In genomic region chr17:72796506-72796905, GRCm38 (mm10) we compare ENCODE assay signal across 11 mouse cellular contexts. TPM values are rescaled to one million over a fixed set of nuclear protein-coding genes. Genes with fewer than 3 reads are reported as not detected.
DNase-seq lines count a peak whose midpoint lies in the region; ATAC-seq lines count a peak whose summit lies in the region.
"Had no signal": no experiment of that assay in that cellular context is flagged by ENCODE, and none has a peak within 500 bp of the region (broad histone marks: within the 10 kb centered on the region; RNA-seq: fewer than 3 reads in every experiment).

No protein-coding gene starts in this region.

- no peak overlapping the region for H3K9ac ChIP-seq in limb, embryonic 11.5 days (ENCODE audit: low read length)
- H3K9ac ChIP-seq in heart, embryonic 12.5 days = no peak overlapping the region
- H3K9ac ChIP-seq: intestine, embryonic 15.5 days had no signal

- WGBS in limb, embryonic 11.5 days = 87% methylated on average over 3 of the region's 3 CpGs
- 93% methylated on average over 3 of the region's 3 CpGs for WGBS in limb, embryonic 10.5 days
- 80% methylated on average over 3 of the region's 3 CpGs for WGBS in heart, embryonic 12.5 days

- no peaks in the 10 kb centered on the region for H3K9me3 ChIP-seq in limb, embryonic 11.5 days (ENCODE audit: control insufficient read depth, low read length)
- no peaks in the 10 kb centered on the region for H3K9me3 ChIP-seq in limb, embryonic 10.5 days (replicated peaks)
- no peaks in the 10 kb centered on the region for H3K9me3 ChIP-seq in heart, embryonic 12.5 days (replicated peaks)
- H3K9me3 ChIP-seq: intestine, embryonic 15.5 days had no signal

- H3K27ac ChIP-seq in limb, embryonic 11.5 days (replicated peaks; ENCODE audit: low read depth, low read length) = no peak overlapping the region
- H3K27ac ChIP-seq in limb, embryonic 10.5 days = no peak overlapping the region
- H3K27ac ChIP-seq in heart, embryonic 12.5 days (ENCODE audit: poor library complexity, severe bottlenecking) = no peak overlapping the region
- H3K27ac ChIP-seq: intestine, embryonic 15.5 days had no signal

- H3K4me3 ChIP-seq in limb, embryonic 11.5 days (ENCODE audit: low read depth, low read length) = no peak overlapping the region
- no peak overlapping the region for H3K4me3 ChIP-seq in limb, embryonic 10.5 days
- no peak overlapping the region for H3K4me3 ChIP-seq in heart, embryonic 12.5 days
- H3K4me3 ChIP-seq: intestine, embryonic 15.5 days had no signal

- no peaks in the 10 kb centered on the region for H3K4me1 ChIP-seq in limb, embryonic 11.5 days (ENCODE audit: control insufficient read depth, insufficient read depth, low read length)
- no peaks in the 10 kb centered on the region for H3K4me1 ChIP-seq in limb, embryonic 10.5 days
- peaks cover 4% of the 10 kb centered on the region; the same call in 1 of the 2 replicates for H3K4me1 ChIP-seq in heart, embryonic 12.5 days (replicated peaks)
- H3K4me1 ChIP-seq: intestine, embryonic 15.5 days had no signal

- H3K36me3 ChIP-seq in limb, embryonic 11.5 days (ENCODE audit: control insufficient read depth, insufficient read depth, low read length) = no peaks in the 10 kb centered on the region
- H3K36me3 ChIP-seq in limb, embryonic 10.5 days = no peaks in the 10 kb centered on the region
- no peaks in the 10 kb centered on the region for H3K36me3 ChIP-seq in heart, embryonic 12.5 days
- H3K36me3 ChIP-seq: intestine, embryonic 15.5 days had no signal

- DNase-seq in CD4-positive, CD25-positive, alpha-beta regulatory T cell, adult 2 months (ENCODE audit: low read depth, low spot score) = peak; percentile 33
- DNase-seq in limb, embryonic 11.5 days (ENCODE audit: low spot score) = peak; percentile 20
- no peak for DNase-seq in limb, embryonic 10.5 days (ENCODE audit: low spot score)
- DNase-seq in 3T3-L1 (ENCODE audit: low read depth, low spot score) = peak; percentile 21
- DNase-seq in T-cell, adult 2 months (ENCODE audit: low spot score) = peak; percentile 3
- no peak for DNase-seq in embryo, embryonic 11 days
- DNase-seq: adrenal gland, postnatal 14 days; right cerebral cortex, postnatal 25 days had no signal

- H3K27me3 ChIP-seq in limb, embryonic 11.5 days (ENCODE audit: control insufficient read depth, insufficient read depth, low read length) = no peaks in the 10 kb centered on the region
- H3K27me3 ChIP-seq in limb, embryonic 10.5 days (ENCODE audit: low read depth, poor library complexity, severe bottlenecking) = no peaks in the 10 kb centered on the region
- H3K27me3 ChIP-seq in heart, embryonic 12.5 days (replicated peaks) = no peaks in the 10 kb centered on the region
- H3K27me3 ChIP-seq: intestine, embryonic 15.5 days had no signal

- no peak for ATAC-seq in CD4-positive, CD25-positive, alpha-beta regulatory T cell, adult 4 months
- no peak for ATAC-seq in limb, embryonic 11.5 days (ENCODE audit: insufficient number of reproducible peaks, low FRiP score, low TSS enrichment, low read depth)
- ATAC-seq in heart, embryonic 12.5 days (ENCODE audit: insufficient number of reproducible peaks, low FRiP score) = no peak

- H3K4me2 ChIP-seq in limb, embryonic 11.5 days (ENCODE audit: low read depth, severe bottlenecking) = no peak overlapping the region
- H3K4me2 ChIP-seq in heart, embryonic 12.5 days = no peak overlapping the region
- H3K4me2 ChIP-seq: intestine, embryonic 15.5 days had no signal

RNA-seq across cellular contexts. Expression of gene Ypel5, which starts 39.7 kb away (rescaled TPM):
- polyA plus RNA-seq in CD4-positive, CD25-positive, alpha-beta regulatory T cell, adult 4 months (2017; shearing (Covaris generic)) = 10 to 100 TPM; 70.4 to 82.8 TPM
- polyA plus RNA-seq in limb, embryonic 11.5 days (2014; fragmentation: Nextera tagmentation; extraction: Ambion mirVana) = 37.2 and 38.2 TPM in 2 replicates
- polyA plus RNA-seq in limb, embryonic 10.5 days (2016; fragmentation: Nextera tagmentation; extraction: Ambion mirVana) = 15.2 and 26.7 TPM in 2 replicates
- 75.0 and 75.6 TPM in 2 replicates for polyA plus RNA-seq in heart, embryonic 12.5 days (2016; fragmentation: Nextera tagmentation; extraction: Ambion mirVana)

Comparison
In these comparisons a context has a peak if more than half of its experiments do, and no peak if none do; other contexts are left out.
1. DNase-seq: peak in CD4-positive, CD25-positive, alpha-beta regulatory T cell, adult 2 months (single experiment), limb, embryonic 11.5 days (single experiment), 3T3-L1 (single experiment) and T-cell, adult 2 months (single experiment); none in limb, embryonic 10.5 days (single experiment) and embryo, embryonic 11 days (single experiment).